Mouse (Mus musculus): ENCODE data around the gene Cep83.

GRCm38 (mm10) chr10:94823971-94824760 is 135.7 kb downstream of the Cep83 start:
- TF ChIP-seq ZNF384 (IDR thresholded peaks at IDR 0.05; ENCODE audit: low read depth, low read length) (no peak), HCFC1 (IDR thresholded peaks at IDR 0.05; ENCODE audit: borderline replicate concordance, insufficient read depth, low read length) (no peak), MAFK (IDR thresholded peaks at IDR 0.05; ENCODE audit: insufficient read depth, low read depth, low read length) (no peak), CHD2 (IDR thresholded peaks at IDR 0.05; ENCODE audit: low read depth, low read length) (no peak)
